ENCODE assay signal across 9 mouse cellular contexts in genomic region chr5:9724287-9724955, GRCm38 (mm10). TPM values are rescaled to one million over a fixed set of nuclear protein-coding genes. Genes with fewer than 3 reads are reported as not detected.
DNase-seq lines count a peak whose midpoint lies in the region; ATAC-seq lines count a peak whose summit lies in the region.
"Had no signal": no experiment of that assay in that cellular context is flagged by ENCODE, and none has a peak within 500 bp of the region (broad histone marks: within the 10 kb centered on the region; RNA-seq: fewer than 3 reads in every experiment).

No protein-coding gene starts in this region.

- no peaks in the 10 kb centered on the region for H3K9me3 ChIP-seq in heart, embryonic 13.5 days
- H3K9me3 ChIP-seq in hindbrain, embryonic 13.5 days: no peaks in the 10 kb centered on the region
- no peaks in the 10 kb centered on the region for H3K9me3 ChIP-seq in midbrain, embryonic 12.5 days

- WGBS in heart, embryonic 13.5 days: 6% methylated on average over 13 of the region's 13 CpGs
- WGBS in hindbrain, embryonic 13.5 days: 6% methylated on average over 13 of the region's 13 CpGs
- WGBS in midbrain, embryonic 12.5 days: 9% methylated on average over 13 of the region's 13 CpGs

- no peaks in the 10 kb centered on the region for H3K36me3 ChIP-seq in heart, embryonic 13.5 days
- H3K36me3 ChIP-seq in hindbrain, embryonic 13.5 days: no peaks in the 10 kb centered on the region
- H3K36me3 ChIP-seq in midbrain, embryonic 12.5 days: no peaks in the 10 kb centered on the region

- intact Hi-C loops in heart, postnatal 25 days (cut with DNase I): no loop called here

- peak overlapping the region; percentile 72 for H3K9ac ChIP-seq in heart, embryonic 13.5 days
- H3K9ac ChIP-seq in hindbrain, embryonic 13.5 days: peak overlapping the region; percentile 85
- peak overlapping the region; percentile 72 for H3K9ac ChIP-seq in midbrain, embryonic 12.5 days (replicated peaks)

- H3K27me3 ChIP-seq in heart, embryonic 13.5 days (replicated peaks): peaks cover 28% of the 10 kb centered on the region
- no peaks in the 10 kb centered on the region for H3K27me3 ChIP-seq in hindbrain, embryonic 13.5 days
- H3K27me3 ChIP-seq in midbrain, embryonic 12.5 days: 0 out of 2 replicates have a peak, but pooled peaks cover 9% of the 10 kb centered on the region

- no peak overlapping the region for H3K27ac ChIP-seq in heart, embryonic 13.5 days (replicated peaks)
- H3K27ac ChIP-seq in hindbrain, embryonic 13.5 days: peak overlapping the region; percentile 84
- peak overlapping the region; percentile 67; the same call in 1 of the 2 replicates for H3K27ac ChIP-seq in midbrain, embryonic 12.5 days (replicated peaks)

- no peak for DNase-seq in heart, postnatal 25 days (ENCODE audit: low spot score)
- DNase-seq in embryo, embryonic 11 days: peak; percentile 18
- no peak for DNase-seq in adrenal gland, postnatal 36 days
- no peak for DNase-seq in testis, postnatal 10 days (ENCODE audit: low spot score)
- DNase-seq in spleen, postnatal 36 days (ENCODE audit: low spot score in 2 of 2): no peak

- H3K4me2 ChIP-seq in heart, embryonic 13.5 days: peak overlapping the region; percentile 94
- peak overlapping the region; percentile 78 for H3K4me2 ChIP-seq in hindbrain, embryonic 13.5 days
- peak overlapping the region; percentile 94 for H3K4me2 ChIP-seq in midbrain, embryonic 12.5 days (replicated peaks)

- no peak for ATAC-seq in heart, embryonic 13.5 days (ENCODE audit: extremely low read depth, insufficient number of reproducible peaks, low FRiP score, low TSS enrichment)
- peak; percentile 33 for ATAC-seq in hindbrain, embryonic 13.5 days (ENCODE audit: low FRiP score)
- peak; percentile 54 for ATAC-seq in midbrain, embryonic 12.5 days (ENCODE audit: low FRiP score, low read depth)

- H3K4me1 ChIP-seq in heart, embryonic 13.5 days: peaks cover 20% of the 10 kb centered on the region
- H3K4me1 ChIP-seq in hindbrain, embryonic 13.5 days (replicated peaks): 0 out of 2 replicates have a peak, but pooled peaks cover 10% of the 10 kb centered on the region
- peaks cover 19% of the 10 kb centered on the region for H3K4me1 ChIP-seq in midbrain, embryonic 12.5 days

- H3K4me3 ChIP-seq in heart, embryonic 13.5 days: peak overlapping the region; percentile 56
- peak overlapping the region; percentile 69 for H3K4me3 ChIP-seq in hindbrain, embryonic 13.5 days
- H3K4me3 ChIP-seq in midbrain, embryonic 12.5 days: peak overlapping the region; percentile 55

RNA-seq across cellular contexts. Expression of gene Grm3, which starts 0.5 kb away (rescaled TPM):
- 0.32 TPM in 2 replicates for polyA plus RNA-seq in heart, embryonic 13.5 days (2015; fragmentation: Nextera tagmentation; extraction: Ambion mirVana)
- not detected for total RNA-seq in heart, postnatal 25 days (2021)
- polyA plus RNA-seq in hindbrain, embryonic 13.5 days (2015; fragmentation: Nextera tagmentation; extraction: Ambion mirVana): 28.4 and 29.6 TPM in 2 replicates
- 11.0 and 12.6 TPM in 2 replicates for polyA plus RNA-seq in midbrain, embryonic 12.5 days (2016; fragmentation: Nextera tagmentation; extraction: Ambion mirVana)
- under 1 TPM; 0.10 to 0.13 TPM for total RNA-seq in adrenal gland, postnatal 36 days (2021)
- total RNA-seq: MEL had no signal
